Mouse (Mus musculus): ENCODE measurements around the gene Cog6. TPM values are rescaled to one million over a fixed set of nuclear protein-coding genes. Genes with fewer than 3 reads are reported as not detected.

Cog6 gene
- total and polyA plus RNA-seq, 3 experiments = 15.6 to 25.8 (median 18.4) TPM

GRCm38 (mm10) chr3:53046371-53046770 lies 29.3 kb upstream of the Cog6 start:
- Histone ChIP-seq H3K36me3 (replicated peaks in 1 of 2; ENCODE audit: control insufficient read depth in 1 of 2, insufficient read depth in 1 of 2, low read length in 1 of 2) (no peaks in the 10 kb centered on the region), H3K4me1 (ENCODE audit: control insufficient read depth in 1 of 2, insufficient read depth in 2 of 2) (no peaks in the 10 kb centered on the region), H3K27me3 (replicated peaks) (no peaks in the 10 kb centered on the region), H3K4me3 (replicated peaks in 1 of 3; ENCODE audit: low read depth in 2 of 3, low read length in 2 of 3, poor library complexity in 1 of 3) (no peak overlapping the region), H3K4me2 (ENCODE audit: insufficient read depth, low read depth, poor library complexity, severe bottlenecking) (no peak overlapping the region), H3K9ac (ENCODE audit: insufficient read depth, low read depth) (no peak overlapping the region), H3K9me3 (replicated peaks; ENCODE audit: low read length) (no peaks in the 10 kb centered on the region), H3K27ac (ENCODE audit: insufficient read depth, low read depth) (no peak overlapping the region), H3K79me2 (replicated peaks; ENCODE audit: control insufficient read depth, extremely low read depth, insufficient read depth, poor library complexity, severe bottlenecking) (no peaks in the 10 kb centered on the region)
- in situ Hi-C loops (cut with MboI; ENCODE audit: low pct_ligation_motif_present, low pct_unique_long_range_greater_than_20kb, low sequenced_read_pairs) = no loop called here
- no peak for DNase-seq (ENCODE audit: extremely low read depth)
- dilution Hi-C loops (cut with MboI; ENCODE audit: extremely low pct_ligation_motif_present, extremely low pct_unique_long_range_greater_than_20kb, low sequenced_read_pairs) = no loop called here
- TF ChIP-seq POLR2A (IDR thresholded peaks at IDR 0.05; ENCODE audit: low read depth, low read length) (no peak), ZC3H11A (IDR thresholded peaks at IDR 0.05; ENCODE audit: low read depth, low read length) (no peak), JUND (conservative IDR thresholded peaks at IDR 0.05; ENCODE audit: low read depth, low read length) (no peak)

- no peak for TF ChIP-seq MYC (IDR thresholded peaks at IDR 0.05; ENCODE audit: low read depth, low read length)
- no peak for TF ChIP-seq NRF1 (IDR thresholded peaks at IDR 0.05; ENCODE audit: low read depth, low read length)
- TF ChIP-seq KAT2A (IDR thresholded peaks at IDR 0.05; ENCODE audit: insufficient replicate concordance, low read length) = no peak
- no peak for TF ChIP-seq NELFE (IDR thresholded peaks at IDR 0.05; ENCODE audit: low read depth, low read length)
- TF ChIP-seq SMC3 (IDR thresholded peaks at IDR 0.05; ENCODE audit: low read depth, low read length) = no peak
- no peak for TF ChIP-seq CHD2 (IDR thresholded peaks at IDR 0.05; ENCODE audit: low read length)
- TF ChIP-seq ELF1 (IDR thresholded peaks at IDR 0.05; ENCODE audit: low read depth, low read length) = no peak
- no peak for TF ChIP-seq EP300 (IDR thresholded peaks at IDR 0.05; ENCODE audit: low read length)
- TF ChIP-seq MAFK (IDR thresholded peaks at IDR 0.05; ENCODE audit: insufficient replicate concordance, low read length) = no peak
- no peak for TF ChIP-seq CTCF (conservative IDR thresholded peaks at IDR 0.05 in 1 of 2, IDR thresholded peaks at IDR 0.05 in 1 of 2; ENCODE audit: low read depth in 2 of 2, low read length in 2 of 2)
- no peak for TF ChIP-seq POLR2AphosphoS2 (IDR thresholded peaks at IDR 0.05; ENCODE audit: low read depth, low read length)
- no peak for TF ChIP-seq RCOR1 (conservative IDR thresholded peaks at IDR 0.05; ENCODE audit: low read depth, low read length)
- H3K27me3 ChIP-seq (replicated peaks) = no peaks in the 10 kb centered on the region
- H3K9me3 ChIP-seq (replicated peaks; ENCODE audit: low read length) = no peaks in the 10 kb centered on the region
- H3K79me2 ChIP-seq (replicated peaks; ENCODE audit: control insufficient read depth, extremely low read depth, insufficient read depth, poor library complexity, severe bottlenecking) = no peaks in the 10 kb centered on the region
- dilution Hi-C loops (cut with MboI; ENCODE audit: extremely low pct_ligation_motif_present, extremely low pct_unique_long_range_greater_than_20kb, low sequenced_read_pairs) (no loop called here), in situ Hi-C loops (cut with MboI; ENCODE audit: low pct_ligation_motif_present, low pct_unique_long_range_greater_than_20kb, low sequenced_read_pairs) (no loop called here)
- H3K4me2 ChIP-seq (ENCODE audit: insufficient read depth, low read depth, poor library complexity, severe bottlenecking) = no peak overlapping the region
- H3K4me3 ChIP-seq (replicated peaks in 1 of 3; ENCODE audit: low read depth in 2 of 3, low read length in 2 of 3, poor library complexity in 1 of 3) = no peak overlapping the region
- H3K36me3 ChIP-seq (replicated peaks in 1 of 2; ENCODE audit: control insufficient read depth in 1 of 2, insufficient read depth in 1 of 2, low read length in 1 of 2) = no peaks in the 10 kb centered on the region
- DNase-seq (ENCODE audit: extremely low read depth) = no peak
- peaks cover 0 to 5% of the 10 kb centered on the region in 2 experiments; a peak in 2 of 4 replicates for H3K4me1 ChIP-seq (ENCODE audit: control insufficient read depth in 1 of 2, insufficient read depth in 2 of 2)
- no peak overlapping the region for H3K27ac ChIP-seq (ENCODE audit: insufficient read depth, low read depth)
- no peak overlapping the region for H3K9ac ChIP-seq (ENCODE audit: insufficient read depth, low read depth)
These were observed 28.7 kb upstream of the Cog6 start for GRCm38 (mm10) chr3:53045697-53046096.

DNA sequence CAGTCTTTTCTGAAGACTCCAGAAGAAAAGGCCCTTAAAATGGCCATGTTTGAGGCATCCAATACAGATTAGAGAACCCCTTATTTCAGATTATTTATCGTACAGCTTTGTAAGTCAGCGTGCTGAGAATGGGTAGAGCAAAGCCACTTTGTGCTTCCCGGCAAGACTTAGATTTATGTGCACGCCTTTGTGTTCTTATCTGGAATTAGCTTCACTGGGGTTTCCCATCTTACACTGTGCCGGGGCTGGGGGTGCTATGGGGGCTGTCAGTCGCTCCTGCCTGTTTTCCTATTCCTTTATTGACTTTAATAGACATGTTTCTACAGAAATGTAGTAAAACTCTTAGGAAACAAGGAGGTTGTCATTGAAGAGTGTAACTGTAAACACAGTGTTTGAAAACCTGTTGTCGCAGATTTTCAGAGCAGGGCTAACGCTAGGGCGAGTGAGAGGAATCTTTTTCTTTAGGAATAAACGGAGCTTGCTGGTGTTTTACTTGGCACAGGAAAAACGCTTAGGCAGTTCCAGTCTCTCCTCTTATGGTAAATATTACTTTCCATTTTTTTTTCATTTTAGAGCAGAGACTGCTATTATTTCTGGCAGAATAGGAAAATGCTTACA lies 27.8 kb upstream of the Cog6 start:
- Histone ChIP-seq H3K36me3 (replicated peaks in 1 of 2; ENCODE audit: control insufficient read depth in 1 of 2, insufficient read depth in 1 of 2, low read length in 1 of 2) (no peaks in the 10 kb centered on the region), H3K79me2 (replicated peaks; ENCODE audit: control insufficient read depth, extremely low read depth, insufficient read depth, poor library complexity, severe bottlenecking) (no peaks in the 10 kb centered on the region), H3K4me1 (ENCODE audit: control insufficient read depth in 1 of 2, insufficient read depth in 2 of 2) (peaks cover 0 to 7% of the 10 kb centered on the region in 2 experiments; a peak in 2 of 4 replicates), H3K9me3 (replicated peaks; ENCODE audit: low read length) (no peaks in the 10 kb centered on the region), H3K9ac (ENCODE audit: insufficient read depth, low read depth) (no peak overlapping the region), H3K4me3 (replicated peaks in 1 of 3; ENCODE audit: low read depth in 2 of 3, low read length in 2 of 3, poor library complexity in 1 of 3) (no peak overlapping the region), H3K4me2 (ENCODE audit: insufficient read depth, low read depth, poor library complexity, severe bottlenecking) (no peak overlapping the region), H3K27ac (ENCODE audit: insufficient read depth, low read depth) (no peak overlapping the region), H3K27me3 (replicated peaks) (no peaks in the 10 kb centered on the region)
- no peak for TF ChIP-seq E2F4 (IDR thresholded peaks at IDR 0.05; ENCODE audit: insufficient replicate concordance, low read depth, low read length)
- no peak for TF ChIP-seq RCOR1 (conservative IDR thresholded peaks at IDR 0.05; ENCODE audit: low read depth, low read length)
- no peak for TF ChIP-seq BHLHE40 (IDR thresholded peaks at IDR 0.05; ENCODE audit: low read depth, low read length)
- TF ChIP-seq NELFE (IDR thresholded peaks at IDR 0.05; ENCODE audit: low read depth, low read length) = no peak
- TF ChIP-seq CTCF (conservative IDR thresholded peaks at IDR 0.05 in 1 of 2, IDR thresholded peaks at IDR 0.05 in 1 of 2; ENCODE audit: low read depth in 2 of 2, low read length in 2 of 2) = no peak
- TF ChIP-seq ZMIZ1 (IDR thresholded peaks at IDR 0.05; ENCODE audit: low read depth, low read length) = no peak
- no peak for TF ChIP-seq ELF1 (IDR thresholded peaks at IDR 0.05; ENCODE audit: low read depth, low read length)
- TF ChIP-seq SMC3 (IDR thresholded peaks at IDR 0.05; ENCODE audit: low read depth, low read length) = no peak
- no peak for TF ChIP-seq CHD2 (IDR thresholded peaks at IDR 0.05; ENCODE audit: low read length)
- TF ChIP-seq HCFC1 (IDR thresholded peaks at IDR 0.05; ENCODE audit: low read depth, low read length) = no peak
- TF ChIP-seq CHD1 (IDR thresholded peaks at IDR 0.05; ENCODE audit: low read depth, low read length) = no peak
- no peak for TF ChIP-seq KAT2A (IDR thresholded peaks at IDR 0.05; ENCODE audit: insufficient replicate concordance, low read length)
- no peak for TF ChIP-seq TCF12 (IDR thresholded peaks at IDR 0.05; ENCODE audit: low read depth, low read length)
- no peak for TF ChIP-seq USF2 (conservative IDR thresholded peaks at IDR 0.05; ENCODE audit: low read depth, low read length)
- dilution Hi-C loops (cut with MboI; ENCODE audit: extremely low pct_ligation_motif_present, extremely low pct_unique_long_range_greater_than_20kb, low sequenced_read_pairs) (no loop called here), in situ Hi-C loops (cut with MboI; ENCODE audit: low pct_ligation_motif_present, low pct_unique_long_range_greater_than_20kb, low sequenced_read_pairs) (no loop called here)
- no peak for DNase-seq (ENCODE audit: extremely low read depth)

Data from CH12.LX (cell line).